In genomic region chr12:103540429-103540828, GRCm38 (mm10) we compare ENCODE assay signal across 25 mouse cellular contexts.
"Had no signal": no experiment of that assay in that cellular context is flagged by ENCODE, and none has a peak within 500 bp of the region (broad histone marks: within the 10 kb centered on the region; RNA-seq: fewer than 3 reads in every experiment).

No protein-coding gene starts in this region.

- DNase-seq: forebrain, postnatal 0 days; gastrocnemius, postnatal 14 days; gastrocnemius, postnatal 36 days; heart, adult 11 months; heart, adult 2 months; heart, postnatal 14 days; heart, postnatal 36 days; kidney, adult 11 months; kidney, adult 2 months; kidney, adult 9 months; kidney, postnatal 14 days; kidney, postnatal 36 days; layer of hippocampus, adult 9-11 months; layer of hippocampus, postnatal 36 days; left cerebral cortex, postnatal 4 days had no signal

- H3K4me2 ChIP-seq: heart, embryonic 11.5 days; heart, embryonic 13.5 days; heart, embryonic 15.5 days; hindbrain, embryonic 13.5 days; hindbrain, embryonic 15.5 days; kidney, embryonic 15.5 days; limb, embryonic 13.5 days had no signal

- H3K9me3 ChIP-seq: heart, embryonic 13.5 days; heart, embryonic 15.5 days; hindbrain, embryonic 13.5 days; hindbrain, embryonic 15.5 days; kidney, embryonic 15.5 days; limb, embryonic 13.5 days had no signal

- H3K4me1 ChIP-seq: heart, embryonic 13.5 days; heart, embryonic 15.5 days; hindbrain, embryonic 13.5 days; hindbrain, embryonic 15.5 days; kidney, embryonic 15.5 days; limb, embryonic 13.5 days had no signal

- H3K4me3 ChIP-seq: heart, adult 2 months; heart, embryonic 13.5 days; heart, embryonic 15.5 days; hindbrain, embryonic 13.5 days; hindbrain, embryonic 15.5 days; kidney, embryonic 15.5 days; limb, embryonic 13.5 days had no signal

- H3K27me3 ChIP-seq: heart, embryonic 15.5 days; hindbrain, embryonic 13.5 days; hindbrain, embryonic 15.5 days; kidney, embryonic 15.5 days; limb, embryonic 13.5 days had no signal

- H3K27ac ChIP-seq: heart, adult 2 months; heart, embryonic 13.5 days; heart, embryonic 15.5 days; hindbrain, embryonic 13.5 days; hindbrain, embryonic 15.5 days; hindbrain, postnatal 0 days; kidney, embryonic 15.5 days; kidney, postnatal 0 days; limb, embryonic 13.5 days had no signal

- H3K9ac ChIP-seq: forebrain, postnatal 0 days; heart, embryonic 13.5 days; heart, embryonic 15.5 days; hindbrain, embryonic 13.5 days; hindbrain, embryonic 15.5 days; kidney, embryonic 15.5 days; limb, embryonic 13.5 days had no signal

- ATAC-seq: forebrain, postnatal 0 days; hindbrain, postnatal 0 days; intestine, embryonic 16.5 days had no signal

- H3K36me3 ChIP-seq: heart, embryonic 13.5 days; heart, embryonic 15.5 days; hindbrain, embryonic 13.5 days; hindbrain, embryonic 15.5 days; kidney, embryonic 15.5 days; limb, embryonic 13.5 days had no signal
